Mouse (Mus musculus) thymus, adult 2 months (tissue): ENCODE measurements around the gene Zbtb17.

Experiments
- CTCF ChIP-seq: fragments of 200-500 bp; IDR thresholded peaks from 2 replicates; pipeline ENCODE4 v1.5.1; 2012; ENCODE audit warnings: mild to moderate bottlenecking, control low read depth, low read length, moderate library complexity, borderline replicate concordance; ENCODE audit not compliant: control insufficient read depth, poor library complexity, insufficient read depth; ENCODE audit errors: extremely low read depth
- POLR2A ChIP-seq: fragments of 200-500 bp; IDR thresholded peaks from 2 replicates; pipeline ENCODE4 v1.6.1; 2012; ENCODE audit warnings: mild to moderate bottlenecking, low read length, control low read depth, moderate library complexity; ENCODE audit not compliant: control insufficient read depth, poor library complexity, insufficient read depth; ENCODE audit errors: extremely low read depth

- TF ChIP-seq POLR2A, result no peak
- TF ChIP-seq CTCF, result no peak
Observed at GRCm38 (mm10) chr4:141451916-141452450, 7.5 kb downstream of the Zbtb17 start.
